Mouse (Mus musculus) MEL (cell line): ENCODE results near the gene Cdk4. TPM values are rescaled to one million over a fixed set of nuclear protein-coding genes. Genes with fewer than 3 reads are reported as not detected.

Source experiments
- DNase-seq: peaks from one replicate; pipeline ENCODE4 v3.0.0; 2011; ENCODE audit warnings: low read depth, low spot score
- H3K27ac ChIP-seq: 2 replicates; pipeline ENCODE4 v1.5.1; 2012; ENCODE audit warnings: low read depth, mild to moderate bottlenecking, control low read depth, low read length, moderate library complexity; ENCODE audit not compliant: control insufficient read depth
- H3K27me3 ChIP-seq, 2 experiments: fragments of 150-350 bp in 1 of 2; sonication (generic) in 1 of 2; 2 replicates each; pipeline ENCODE4 v1.6.1; 2012; ENCODE audit warnings: low read length in 2 of 2, mild to moderate bottlenecking in 2 of 2, improper control_type of control experiment in 1 of 2, moderate library complexity in 1 of 2; ENCODE audit not compliant: insufficient read depth in 2 of 2, control insufficient read depth in 1 of 2
- H3K36me3 ChIP-seq, 2 experiments: 2 replicates each; pipeline ENCODE4 v1.6.1; 2012 to 2014; ENCODE audit warnings: low read length in 2 of 2, improper control_type of control experiment in 1 of 2, inconsistent platforms in 1 of 2, mild to moderate bottlenecking in 1 of 2; ENCODE audit not compliant: insufficient read depth in 2 of 2, control insufficient read depth in 1 of 2
- H3K4me1 ChIP-seq, 2 experiments: fragments of 150-350 bp in 1 of 2; sonication (generic) in 1 of 2; 2 replicates each; pipeline ENCODE4 v1.6.1; 2012; ENCODE audit warnings: low read length in 2 of 2, improper control_type of control experiment in 1 of 2, mild to moderate bottlenecking in 1 of 2; ENCODE audit not compliant: insufficient read depth in 2 of 2, control insufficient read depth in 1 of 2
- H3K4me3 ChIP-seq, 2 experiments: fragments of 150-350 bp in 1 of 2; sonication (generic) in 1 of 2; 2 replicates each; pipeline ENCODE4 v1.5.1; 2012; ENCODE audit warnings: low read depth in 2 of 2, low read length in 2 of 2, mild to moderate bottlenecking in 2 of 2, moderate library complexity in 2 of 2, control low read depth in 1 of 2, improper control_type of control experiment in 1 of 2; ENCODE audit not compliant: control insufficient read depth in 1 of 2, insufficient read depth in 1 of 2
- H3K79me2 ChIP-seq: 2 replicates; pipeline ENCODE4 v1.6.1; 2012; ENCODE audit warnings: mild to moderate bottlenecking, low read length, moderate library complexity; ENCODE audit not compliant: control insufficient read depth, poor library complexity, insufficient read depth
- H3K9ac ChIP-seq: 2 replicates; pipeline ENCODE4 v1.6.1; 2012; ENCODE audit warnings: low read depth, mild to moderate bottlenecking, control low read depth, low read length, moderate library complexity; ENCODE audit not compliant: control insufficient read depth, poor library complexity, severe bottlenecking
- H3K9me3 ChIP-seq: fragments of 150-350 bp; sonication (generic); replicated peaks from 2 replicates; pipeline ENCODE4 v1.6.1; 2012; ENCODE audit warnings: mild to moderate bottlenecking, low read length, improper control_type of control experiment, moderate library complexity; ENCODE audit not compliant: insufficient read depth
- CHD2 ChIP-seq: IDR thresholded peaks from 2 replicates; pipeline ENCODE4 v1.6.1; 2011; ENCODE audit warnings: low read length, improper control_type of control experiment
- CTCF ChIP-seq, 3 experiments: IDR thresholded peaks in 2 of 3; conservative IDR thresholded peaks in 1 of 3; 2 replicates each; pipeline ENCODE4 v1.5.1; 2011 to 2012; ENCODE audit warnings: low read length in 3 of 3, low read depth in 2 of 3, mild to moderate bottlenecking in 2 of 3, improper control_type of control experiment in 1 of 3, inconsistent platforms in 1 of 3, mixed read lengths in 1 of 3, moderate library complexity in 1 of 3; ENCODE audit not compliant: control insufficient read depth in 1 of 3, insufficient read depth in 1 of 3, poor library complexity in 1 of 3, severe bottlenecking in 1 of 3
- ELF1 ChIP-seq: IDR thresholded peaks from 2 replicates; pipeline ENCODE4 v1.6.1; 2014; ENCODE audit warnings: low read depth, mild to moderate bottlenecking, inconsistent platforms, low read length, improper control_type of control experiment, moderate library complexity
- EP300 ChIP-seq, 2 experiments: IDR thresholded peaks; 2 replicates each; pipeline ENCODE4 v1.6.1; 2011; ENCODE audit warnings: improper control_type of control experiment in 2 of 2, low read length in 2 of 2, low read depth in 1 of 2, mild to moderate bottlenecking in 1 of 2
- ETS1 ChIP-seq: IDR thresholded peaks from 2 replicates; pipeline ENCODE4 v1.6.1; 2012; ENCODE audit warnings: low read depth, mild to moderate bottlenecking, inconsistent platforms, low read length, improper control_type of control experiment, moderate library complexity
- GABPA ChIP-seq: IDR thresholded peaks from 2 replicates; pipeline ENCODE4 v1.6.1; 2012; ENCODE audit warnings: low read depth, mild to moderate bottlenecking, inconsistent platforms, low read length, improper control_type of control experiment, moderate library complexity
- KAT2A ChIP-seq: conservative IDR thresholded peaks from 2 replicates; pipeline ENCODE4 v1.6.1; 2012; ENCODE audit warnings: low read depth, low read length, improper control_type of control experiment, inconsistent platforms
- MAFK ChIP-seq: IDR thresholded peaks from 2 replicates; pipeline ENCODE4 v1.6.1; 2011; ENCODE audit warnings: low read depth, mild to moderate bottlenecking, low read length, improper control_type of control experiment, borderline replicate concordance
- MEF2A ChIP-seq: IDR thresholded peaks from 2 replicates; pipeline ENCODE4 v1.6.1; 2014; ENCODE audit warnings: low read depth, mild to moderate bottlenecking, inconsistent platforms, low read length, improper control_type of control experiment; ENCODE audit not compliant: poor library complexity, insufficient replicate concordance, severe bottlenecking; ENCODE audit errors: extremely low read depth
- MYB ChIP-seq: IDR thresholded peaks from 2 replicates; pipeline ENCODE4 v1.6.1; 2011; ENCODE audit warnings: mild to moderate bottlenecking, low read depth, low read length, improper control_type of control experiment
- POLR2A ChIP-seq, 2 experiments: IDR thresholded peaks; 2 replicates each; pipeline ENCODE4 v1.6.1; 2011 to 2012; ENCODE audit warnings: low read length in 2 of 2, mild to moderate bottlenecking in 2 of 2, control low read depth in 1 of 2, improper control_type of control experiment in 1 of 2, low read depth in 1 of 2, moderate library complexity in 1 of 2; ENCODE audit not compliant: control insufficient read depth in 1 of 2, insufficient read depth in 1 of 2, poor library complexity in 1 of 2
- POLR2AphosphoS5 ChIP-seq: IDR thresholded peaks from 2 replicates; pipeline ENCODE4 v1.6.1; 2012; ENCODE audit warnings: low read depth, borderline replicate concordance, mild to moderate bottlenecking, inconsistent platforms, low read length, moderate library complexity, mixed read lengths
- RAD21 ChIP-seq: IDR thresholded peaks from 2 replicates; pipeline ENCODE4 v1.6.1; 2011; ENCODE audit warnings: mild to moderate bottlenecking, low read depth, low read length, improper control_type of control experiment
- RCOR1 ChIP-seq: IDR thresholded peaks from 2 replicates; pipeline ENCODE4 v1.6.1; 2012; ENCODE audit warnings: low read depth, mild to moderate bottlenecking, inconsistent platforms, low read length, improper control_type of control experiment
- TAL1 ChIP-seq: IDR thresholded peaks from 2 replicates; pipeline ENCODE4 v1.6.1; 2012; ENCODE audit warnings: mild to moderate bottlenecking, inconsistent platforms, low read length, moderate library complexity, mixed read lengths
- TBP ChIP-seq: IDR thresholded peaks from 2 replicates; pipeline ENCODE4 v1.8.0; 2011; ENCODE audit warnings: low read depth, low read length, improper control_type of control experiment
- ZC3H11A ChIP-seq: IDR thresholded peaks from 2 replicates; pipeline ENCODE4 v1.6.1; 2012; ENCODE audit warnings: low read depth, mild to moderate bottlenecking, inconsistent platforms, low read length, improper control_type of control experiment
- ZKSCAN1 ChIP-seq: IDR thresholded peaks from 2 replicates; pipeline ENCODE4 v1.6.1; 2012; ENCODE audit warnings: low read depth, mild to moderate bottlenecking, inconsistent platforms, low read length, improper control_type of control experiment, moderate library complexity
- ZNF384 ChIP-seq: IDR thresholded peaks from 2 replicates; pipeline ENCODE4 v1.6.1; 2012; ENCODE audit warnings: low read depth, mild to moderate bottlenecking, inconsistent platforms, low read length, improper control_type of control experiment
- polyA plus RNA-seq, 2 experiments: library from polyadenylated mRNA; stranded (reverse) in 1 of 2; unstranded in 1 of 2; fragments of >175 nt in 1 of 2; fragments of >200 nt in 1 of 2; gene quantifications; 2 replicates each; pipeline versions ENCODE4 v1.2.1 to v1.2.4; 2012; ENCODE audit warnings: low replicate concordance in 2 of 2, low read depth in 1 of 2; ENCODE audit not compliant: insufficient read length in 2 of 2, insufficient read depth in 1 of 2, missing spikeins in 1 of 2
- total RNA-seq: library from RNA; depleted of rRNA; stranded (reverse); fragments of 300-350 nt; gene quantifications from 2 replicates; pipeline ENCODE4 v1.2.3, GENCODE M21; 2012

Cdk4 gene
- total and polyA plus RNA-seq, 3 experiments: 443 to 1,325 (median 843) TPM

DNA sequence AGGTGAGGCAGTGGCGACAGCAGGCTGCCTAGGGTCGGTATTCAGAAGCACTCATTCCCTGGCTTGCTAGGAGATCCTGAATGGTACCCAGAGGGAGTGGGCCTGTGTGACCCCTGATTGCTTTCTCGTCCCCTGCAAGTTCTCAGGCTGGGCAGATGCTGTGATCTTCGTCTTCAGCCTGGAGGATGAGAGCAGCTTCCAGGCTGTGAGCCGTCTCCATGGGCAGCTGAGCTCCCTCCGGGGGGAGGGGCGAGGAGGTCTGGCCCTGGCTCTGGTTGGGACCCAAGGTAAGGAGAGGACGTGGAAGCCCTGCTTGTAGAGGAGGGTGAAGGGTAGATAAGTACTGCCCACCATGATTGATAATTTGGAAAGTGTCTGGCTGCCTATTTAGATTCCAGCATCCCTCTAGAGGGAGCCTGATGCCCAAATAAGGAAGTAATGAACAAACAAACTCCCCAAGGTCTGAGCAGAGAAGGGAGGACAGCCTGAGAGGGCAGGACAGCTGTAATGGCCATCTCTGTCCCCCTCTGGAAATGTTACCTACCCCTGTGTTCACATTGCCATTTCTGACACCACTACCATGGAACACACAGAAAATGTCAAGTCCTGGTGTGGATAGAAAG, 20.1 kb downstream of the Cdk4 start:
- no peaks in the 10 kb centered on the region for H3K4me1 ChIP-seq
- H3K9me3 ChIP-seq: no peaks in the 10 kb centered on the region
- no peak overlapping the region for H3K27ac ChIP-seq
- no peaks in the 10 kb centered on the region for H3K27me3 ChIP-seq
- no peaks in the 10 kb centered on the region for H3K36me3 ChIP-seq
- H3K4me3 ChIP-seq: no peak overlapping the region
- no peak for DNase-seq
- no peak overlapping the region for H3K9ac ChIP-seq
- TF ChIP-seq CTCF (IDR thresholded peaks at IDR 0.05 in 2 of 3, conservative IDR thresholded peaks at IDR 0.05 in 1 of 3; ENCODE audit: control insufficient read depth in 1 of 3, insufficient read depth in 1 of 3, low read depth in 2 of 3, low read length in 3 of 3, poor library complexity in 1 of 3, severe bottlenecking in 1 of 3) (peak in 1 of 3 experiments; percentile 28; a peak in 2 of 6 replicates), ETS1 (no peak), RAD21 (peak; percentile 14)
- no peaks in the 10 kb centered on the region for H3K79me2 ChIP-seq

DNA sequence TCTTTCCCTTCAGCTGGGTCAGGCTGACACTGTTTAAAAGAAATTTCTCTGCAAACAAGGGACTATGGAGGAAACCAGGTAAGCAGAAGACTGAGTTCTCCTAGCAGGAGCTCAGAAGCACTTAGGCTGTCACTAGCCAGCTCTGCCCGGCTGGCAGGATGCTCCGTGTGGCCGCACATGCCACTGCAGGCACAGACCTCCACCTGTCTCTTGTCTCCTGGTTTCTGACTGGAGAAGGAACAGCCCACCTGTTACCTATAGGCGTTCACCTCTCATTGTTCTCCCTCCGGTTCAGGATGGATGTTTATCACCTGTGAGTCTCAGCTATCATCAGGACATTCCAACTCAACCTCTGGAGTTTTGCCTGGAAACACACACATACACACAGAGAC, 20.6 kb downstream of the Cdk4 start:
- H3K36me3 ChIP-seq: peaks cover 0 to 1% of the 10 kb centered on the region in 2 experiments; a peak in 1 of 4 replicates
- TF ChIP-seq POLR2A (IDR thresholded peaks at IDR 0.05; ENCODE audit: control insufficient read depth in 1 of 2, insufficient read depth in 1 of 2, low read depth in 1 of 2, low read length in 2 of 2, poor library complexity in 1 of 2) (no peak), RCOR1 (no peak), ZC3H11A (no peak), EP300 (IDR thresholded peaks at IDR 0.05; ENCODE audit: low read depth in 1 of 2, low read length in 2 of 2) (no peak), CHD2 (no peak), KAT2A (no peak), MEF2A (no peak), MAFK (no peak), TBP (no peak)
- no peaks in the 10 kb centered on the region for H3K27me3 ChIP-seq
- no peak for DNase-seq
- no peaks in the 10 kb centered on the region for H3K79me2 ChIP-seq
- no peaks in the 10 kb centered on the region for H3K9me3 ChIP-seq
- H3K4me3 ChIP-seq: no peak overlapping the region
- no peak overlapping the region for H3K27ac ChIP-seq
- H3K9ac ChIP-seq: no peak overlapping the region
- H3K4me1 ChIP-seq: no peaks in the 10 kb centered on the region

DNA sequence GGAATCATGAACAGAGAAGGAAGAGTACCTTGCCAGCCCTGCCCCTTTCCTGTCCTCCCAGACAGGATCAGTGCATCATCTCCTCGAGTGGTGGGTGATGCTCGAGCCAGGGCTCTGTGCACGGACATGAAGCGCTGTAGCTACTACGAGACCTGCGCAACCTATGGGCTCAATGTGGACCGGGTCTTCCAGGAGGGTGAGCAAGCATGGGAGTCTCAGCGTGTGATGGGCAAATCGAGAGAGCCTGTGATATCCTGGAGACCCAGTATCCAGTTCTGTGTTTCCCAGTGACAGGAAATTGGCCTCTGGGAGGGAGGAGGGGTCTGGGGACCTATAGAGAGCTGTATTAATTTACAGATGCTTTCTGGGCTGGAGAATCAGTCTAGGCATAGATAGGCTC, 21.7 kb downstream of the Cdk4 start:
- Histone ChIP-seq H3K27me3 (no peaks in the 10 kb centered on the region), H3K36me3 (peaks cover 0 to 3% of the 10 kb centered on the region in 2 experiments; a peak in 1 of 4 replicates)

More for the DNA sequence above, 21.7 kb downstream of the Cdk4 start:
- Histone ChIP-seq H3K4me3 (no peak overlapping the region), H3K4me1 (no peaks in the 10 kb centered on the region), H3K9me3 (no peaks in the 10 kb centered on the region), H3K27ac (no peak overlapping the region), H3K79me2 (no peaks in the 10 kb centered on the region), H3K9ac (no peak overlapping the region)
- TF ChIP-seq ELF1: no peak
- no peak for TF ChIP-seq MYB
- TF ChIP-seq GABPA: no peak
- TF ChIP-seq ETS1: no peak
- no peak for TF ChIP-seq ZKSCAN1
- TF ChIP-seq ZNF384: no peak
- TF ChIP-seq POLR2AphosphoS5: no peak
- TF ChIP-seq TAL1: no peak
- TF ChIP-seq MAFK: no peak
- no peak for TF ChIP-seq ZC3H11A
- no peak for DNase-seq
